In the genomic region with DNA sequence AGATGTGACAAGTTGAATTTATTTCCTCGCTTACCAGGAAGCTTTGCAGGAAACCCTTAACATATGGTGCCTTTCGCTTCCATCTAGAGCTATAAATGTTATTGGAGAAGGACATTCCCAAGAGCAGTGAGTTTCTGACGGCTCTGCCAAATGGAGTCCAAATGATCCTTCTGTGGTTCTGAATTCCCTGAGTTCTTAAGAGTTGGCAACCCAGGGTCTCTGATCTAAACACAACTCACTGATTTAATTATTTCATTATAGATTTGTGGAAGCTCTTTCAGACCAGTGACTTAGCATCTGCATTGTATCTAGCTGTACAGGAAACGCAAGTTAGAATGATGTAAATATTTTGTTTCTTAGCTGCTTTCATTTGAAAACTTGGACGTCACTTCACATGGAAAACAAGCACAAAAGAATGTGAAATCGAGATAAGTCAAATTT, we compare ENCODE assay signal across 15 mouse cellular contexts.
A peak's percentile ranks its signal among the peaks of the same experiment; 100 is the strongest.
DNase-seq lines count a peak whose midpoint lies in the region; ATAC-seq and TF ChIP-seq lines count a peak whose summit lies in the region.
"Had no signal": no experiment of that assay in that cellular context is flagged by ENCODE, and none has a peak within 500 bp of the region (broad histone marks: within the 10 kb centered on the region; RNA-seq: fewer than 3 reads in every experiment).

No protein-coding gene starts in this region.

- no peak overlapping the region for H3K9ac ChIP-seq in lung, embryonic 14.5 days
- H3K9ac ChIP-seq in lung, postnatal 0 days (replicated peaks; ENCODE audit: low read depth): no peak overlapping the region
- H3K9ac ChIP-seq: forebrain, embryonic 13.5 days; limb, embryonic 13.5 days had no signal

- DNase-seq in heart, adult 11 months: peak; percentile 17
- DNase-seq in heart, adult 8-10 months (ENCODE audit: low spot score): no peak
- DNase-seq in lung, embryonic 14.5 days: peak; percentile 60
- no peak for DNase-seq in lung, postnatal 0 days (ENCODE audit: low spot score)
- DNase-seq in brain, embryonic 14.5 days (ENCODE audit: low read depth): peak; percentile 43
- DNase-seq in hindlimb bud, embryonic 11.5 days (ENCODE audit: extremely low spot score, low read depth, low spot score): peak; percentile 41
- no peak for DNase-seq in adrenal gland, postnatal 25 days
- no peak for DNase-seq in thymus, adult 18-20 months
- DNase-seq: adrenal gland, adult 2 months; cerebellum, adult 9-10 months; gastrocnemius, postnatal 25 days had no signal

- no peak overlapping the region for H3K4me2 ChIP-seq in lung, embryonic 14.5 days
- H3K4me2 ChIP-seq in lung, postnatal 0 days (replicated peaks; ENCODE audit: low read depth, low read length): no peak overlapping the region
- H3K4me2 ChIP-seq: forebrain, embryonic 13.5 days; heart, embryonic 11.5 days; limb, embryonic 13.5 days had no signal

- 0 out of 2 replicates have a peak, but pooled peaks cover 3% of the 10 kb centered on the region for H3K4me1 ChIP-seq in lung, embryonic 14.5 days (ENCODE audit: insufficient read depth)
- H3K4me1 ChIP-seq in lung, postnatal 0 days (ENCODE audit: insufficient read depth, low read depth, low read length): no peaks in the 10 kb centered on the region
- H3K4me1 ChIP-seq: limb, embryonic 13.5 days had no signal

- no peak for TF ChIP-seq POLR2A in brain, embryonic 14.5 days (IDR thresholded peaks at IDR 0.05; ENCODE audit: borderline replicate concordance, extremely low read depth, insufficient read depth, insufficient read length, poor library complexity, severe bottlenecking)

- H3K9me3 ChIP-seq in lung, embryonic 14.5 days (ENCODE audit: low read depth, low read length): no peaks in the 10 kb centered on the region
- no peaks in the 10 kb centered on the region for H3K9me3 ChIP-seq in lung, postnatal 0 days (ENCODE audit: low read length)
- H3K9me3 ChIP-seq: forebrain, embryonic 13.5 days; limb, embryonic 13.5 days had no signal

- WGBS in lung, embryonic 14.5 days: 32% methylated on average over 6 of the region's 6 CpGs
- WGBS in lung, postnatal 0 days: 40% methylated on average over 6 of the region's 6 CpGs

- H3K4me3 ChIP-seq in lung, embryonic 14.5 days (ENCODE audit: low read depth, low read length): no peak overlapping the region
- no peak overlapping the region for H3K4me3 ChIP-seq in lung, postnatal 0 days (ENCODE audit: low read depth, low read length)
- H3K4me3 ChIP-seq: forebrain, embryonic 13.5 days; limb, embryonic 13.5 days had no signal

- H3K27me3 ChIP-seq in lung, embryonic 14.5 days (ENCODE audit: insufficient read depth, low read length): no peaks in the 10 kb centered on the region
- no peaks in the 10 kb centered on the region for H3K27me3 ChIP-seq in lung, postnatal 0 days (replicated peaks; ENCODE audit: insufficient read depth, low read length)
- H3K27me3 ChIP-seq: forebrain, embryonic 13.5 days; limb, embryonic 13.5 days had no signal

- ATAC-seq in lung, embryonic 14.5 days (ENCODE audit: insufficient read depth): peak; percentile 69; the same call in 1 of the 2 replicates
- no peak for ATAC-seq in lung, postnatal 0 days
- ATAC-seq: forebrain, embryonic 13.5 days; midbrain, embryonic 16.5 days had no signal

- no peak for TF ChIP-seq CTCF in lung, embryonic 14.5 days (IDR thresholded peaks at IDR 0.05; ENCODE audit: low read depth)
- TF ChIP-seq CTCF in lung, postnatal 0 days (IDR thresholded peaks at IDR 0.05): no peak
- no peak for TF ChIP-seq CTCF in brain, embryonic 14.5 days (IDR thresholded peaks at IDR 0.05; ENCODE audit: borderline replicate concordance, extremely low read depth, insufficient read depth, insufficient read length)

- no peaks in the 10 kb centered on the region for H3K36me3 ChIP-seq in lung, embryonic 14.5 days (ENCODE audit: insufficient read depth)
- H3K36me3 ChIP-seq in lung, postnatal 0 days (ENCODE audit: insufficient read depth, low read length): no peaks in the 10 kb centered on the region
- H3K36me3 ChIP-seq: limb, embryonic 13.5 days had no signal

- TF ChIP-seq EP300 in lung, postnatal 0 days (IDR thresholded peaks at IDR 0.05): no peak

- H3K27ac ChIP-seq in lung, embryonic 14.5 days (ENCODE audit: low read depth): no peak overlapping the region
- no peak overlapping the region for H3K27ac ChIP-seq in lung, postnatal 0 days (ENCODE audit: low read length)
- H3K27ac ChIP-seq: forebrain, embryonic 13.5 days; limb, embryonic 13.5 days had no signal

Comparison
In these comparisons a context has a peak if more than half of its experiments do, and no peak if none do; other contexts are left out.
1. DNase-seq: peak in heart, adult 11 months (single experiment), lung, embryonic 14.5 days (single experiment), brain, embryonic 14.5 days (single experiment) and hindlimb bud, embryonic 11.5 days (single experiment); none in heart, adult 8-10 months (single experiment), lung, postnatal 0 days (single experiment), adrenal gland, postnatal 25 days (single experiment) and thymus, adult 18-20 months (0 of 2).